Mouse (Mus musculus) MEL (cell line): ENCODE results near the gene Tex19.2. TPM values are rescaled to one million over a fixed set of nuclear protein-coding genes. Genes with fewer than 3 reads are reported as not detected.

ENCODE experiments used
- DNase-seq: peaks from one replicate; pipeline ENCODE4 v3.0.0; 2011; ENCODE audit warnings: low read depth, low spot score
- H3K27ac ChIP-seq: 2 replicates; pipeline ENCODE4 v1.5.1; 2012; ENCODE audit warnings: low read depth, mild to moderate bottlenecking, control low read depth, low read length, moderate library complexity; ENCODE audit not compliant: control insufficient read depth
- H3K27me3 ChIP-seq, 2 experiments: fragments of 150-350 bp in 1 of 2; sonication (generic) in 1 of 2; 2 replicates each; pipeline ENCODE4 v1.6.1; 2012; ENCODE audit warnings: low read length in 2 of 2, mild to moderate bottlenecking in 2 of 2, improper control_type of control experiment in 1 of 2, moderate library complexity in 1 of 2; ENCODE audit not compliant: insufficient read depth in 2 of 2, control insufficient read depth in 1 of 2
- H3K36me3 ChIP-seq, 2 experiments: 2 replicates each; pipeline ENCODE4 v1.6.1; 2012 to 2014; ENCODE audit warnings: low read length in 2 of 2, improper control_type of control experiment in 1 of 2, inconsistent platforms in 1 of 2, mild to moderate bottlenecking in 1 of 2; ENCODE audit not compliant: insufficient read depth in 2 of 2, control insufficient read depth in 1 of 2
- H3K4me1 ChIP-seq, 2 experiments: fragments of 150-350 bp in 1 of 2; sonication (generic) in 1 of 2; 2 replicates each; pipeline ENCODE4 v1.6.1; 2012; ENCODE audit warnings: low read length in 2 of 2, improper control_type of control experiment in 1 of 2, mild to moderate bottlenecking in 1 of 2; ENCODE audit not compliant: insufficient read depth in 2 of 2, control insufficient read depth in 1 of 2
- H3K4me3 ChIP-seq, 2 experiments: fragments of 150-350 bp in 1 of 2; sonication (generic) in 1 of 2; 2 replicates each; pipeline ENCODE4 v1.5.1; 2012; ENCODE audit warnings: low read depth in 2 of 2, low read length in 2 of 2, mild to moderate bottlenecking in 2 of 2, moderate library complexity in 2 of 2, control low read depth in 1 of 2, improper control_type of control experiment in 1 of 2; ENCODE audit not compliant: control insufficient read depth in 1 of 2, insufficient read depth in 1 of 2
- H3K79me2 ChIP-seq: 2 replicates; pipeline ENCODE4 v1.6.1; 2012; ENCODE audit warnings: mild to moderate bottlenecking, low read length, moderate library complexity; ENCODE audit not compliant: control insufficient read depth, poor library complexity, insufficient read depth
- H3K9ac ChIP-seq: 2 replicates; pipeline ENCODE4 v1.6.1; 2012; ENCODE audit warnings: low read depth, mild to moderate bottlenecking, control low read depth, low read length, moderate library complexity; ENCODE audit not compliant: control insufficient read depth, poor library complexity, severe bottlenecking
- H3K9me3 ChIP-seq: fragments of 150-350 bp; sonication (generic); replicated peaks from 2 replicates; pipeline ENCODE4 v1.6.1; 2012; ENCODE audit warnings: mild to moderate bottlenecking, low read length, improper control_type of control experiment, moderate library complexity; ENCODE audit not compliant: insufficient read depth
- BHLHE40 ChIP-seq: IDR thresholded peaks from 2 replicates; pipeline ENCODE4 v1.6.1; 2012; ENCODE audit warnings: low read depth, mild to moderate bottlenecking, inconsistent platforms, low read length, improper control_type of control experiment, borderline replicate concordance
- CHD1 ChIP-seq: IDR thresholded peaks from 2 replicates; pipeline ENCODE4 v1.6.1; 2012; ENCODE audit warnings: low read depth, mild to moderate bottlenecking, inconsistent platforms, low read length, improper control_type of control experiment
- EP300 ChIP-seq, 2 experiments: IDR thresholded peaks; 2 replicates each; pipeline ENCODE4 v1.6.1; 2011; ENCODE audit warnings: improper control_type of control experiment in 2 of 2, low read length in 2 of 2, low read depth in 1 of 2, mild to moderate bottlenecking in 1 of 2
- GATA1 ChIP-seq: IDR thresholded peaks from 2 replicates; pipeline ENCODE4 v1.6.1; 2011; ENCODE audit warnings: low read depth, low read length, improper control_type of control experiment
- HCFC1 ChIP-seq: IDR thresholded peaks from 2 replicates; pipeline ENCODE4 v1.6.1; 2012; ENCODE audit warnings: low read depth, mild to moderate bottlenecking, inconsistent platforms, low read length, improper control_type of control experiment, moderate library complexity
- JUND ChIP-seq: IDR thresholded peaks from 2 replicates; pipeline ENCODE4 v1.6.1; 2011; ENCODE audit warnings: low read depth, mild to moderate bottlenecking, improper control_type of control experiment, low read length
- MAFK ChIP-seq: IDR thresholded peaks from 2 replicates; pipeline ENCODE4 v1.6.1; 2011; ENCODE audit warnings: low read depth, mild to moderate bottlenecking, low read length, improper control_type of control experiment, borderline replicate concordance
- MAZ ChIP-seq: IDR thresholded peaks from 2 replicates; pipeline ENCODE4 v1.6.1; 2012; ENCODE audit warnings: low read depth, mild to moderate bottlenecking, inconsistent platforms, low read length, improper control_type of control experiment
- MXI1 ChIP-seq: IDR thresholded peaks from 2 replicates; pipeline ENCODE4 v1.6.1; 2011; ENCODE audit warnings: mild to moderate bottlenecking, low read depth, low read length, improper control_type of control experiment
- MYB ChIP-seq: IDR thresholded peaks from 2 replicates; pipeline ENCODE4 v1.6.1; 2011; ENCODE audit warnings: mild to moderate bottlenecking, low read depth, low read length, improper control_type of control experiment
- NELFE ChIP-seq: IDR thresholded peaks from 2 replicates; pipeline ENCODE4 v1.6.1; 2011; ENCODE audit warnings: low read depth, low read length, improper control_type of control experiment
- NRF1 ChIP-seq: IDR thresholded peaks from 2 replicates; pipeline ENCODE4 v1.6.1; 2014; ENCODE audit warnings: low read depth, mild to moderate bottlenecking, inconsistent platforms, low read length, improper control_type of control experiment, moderate library complexity; ENCODE audit not compliant: poor library complexity, insufficient read depth, severe bottlenecking
- POLR2A ChIP-seq, 2 experiments: IDR thresholded peaks; 2 replicates each; pipeline ENCODE4 v1.6.1; 2011 to 2012; ENCODE audit warnings: low read length in 2 of 2, mild to moderate bottlenecking in 2 of 2, control low read depth in 1 of 2, improper control_type of control experiment in 1 of 2, low read depth in 1 of 2, moderate library complexity in 1 of 2; ENCODE audit not compliant: control insufficient read depth in 1 of 2, insufficient read depth in 1 of 2, poor library complexity in 1 of 2
- SIN3A ChIP-seq: IDR thresholded peaks from 2 replicates; pipeline ENCODE4 v1.6.1; 2012; ENCODE audit warnings: low read length, improper control_type of control experiment, inconsistent platforms
- SMC3 ChIP-seq: IDR thresholded peaks from 2 replicates; pipeline ENCODE4 v1.6.1; 2011; ENCODE audit warnings: low read depth, low read length, improper control_type of control experiment
- TCF12 ChIP-seq: IDR thresholded peaks from 2 replicates; pipeline ENCODE4 v1.6.1; 2014; ENCODE audit warnings: low read depth, mild to moderate bottlenecking, inconsistent platforms, low read length, improper control_type of control experiment, moderate library complexity
- USF2 ChIP-seq, 2 experiments: IDR thresholded peaks; 2 replicates each; pipeline ENCODE4 v1.6.1; 2011 to 2012; ENCODE audit warnings: improper control_type of control experiment in 2 of 2, low read length in 2 of 2, borderline replicate concordance in 1 of 2, inconsistent platforms in 1 of 2, low read depth in 1 of 2, mild to moderate bottlenecking in 1 of 2; ENCODE audit not compliant: insufficient read depth in 1 of 2
- ZKSCAN1 ChIP-seq: IDR thresholded peaks from 2 replicates; pipeline ENCODE4 v1.6.1; 2012; ENCODE audit warnings: low read depth, mild to moderate bottlenecking, inconsistent platforms, low read length, improper control_type of control experiment, moderate library complexity
- ZMIZ1 ChIP-seq: IDR thresholded peaks from 2 replicates; pipeline ENCODE4 v1.6.1; 2012; ENCODE audit warnings: low read depth, mild to moderate bottlenecking, inconsistent platforms, low read length, improper control_type of control experiment, moderate library complexity
- ZNF384 ChIP-seq: IDR thresholded peaks from 2 replicates; pipeline ENCODE4 v1.6.1; 2012; ENCODE audit warnings: low read depth, mild to moderate bottlenecking, inconsistent platforms, low read length, improper control_type of control experiment
- polyA plus RNA-seq, 2 experiments: library from polyadenylated mRNA; stranded (reverse) in 1 of 2; unstranded in 1 of 2; fragments of >175 nt in 1 of 2; fragments of >200 nt in 1 of 2; gene quantifications; 2 replicates each; pipeline versions ENCODE4 v1.2.1 to v1.2.4; 2012; ENCODE audit warnings: low replicate concordance in 2 of 2, low read depth in 1 of 2; ENCODE audit not compliant: insufficient read length in 2 of 2, insufficient read depth in 1 of 2, missing spikeins in 1 of 2
- total RNA-seq: library from RNA; depleted of rRNA; stranded (reverse); fragments of 300-350 nt; gene quantifications from 2 replicates; pipeline ENCODE4 v1.2.3, GENCODE M21; 2012

Tex19.2 gene
- total and polyA plus RNA-seq, 3 experiments: 34.5 to 45.7 TPM; not detected in 1

DNA sequence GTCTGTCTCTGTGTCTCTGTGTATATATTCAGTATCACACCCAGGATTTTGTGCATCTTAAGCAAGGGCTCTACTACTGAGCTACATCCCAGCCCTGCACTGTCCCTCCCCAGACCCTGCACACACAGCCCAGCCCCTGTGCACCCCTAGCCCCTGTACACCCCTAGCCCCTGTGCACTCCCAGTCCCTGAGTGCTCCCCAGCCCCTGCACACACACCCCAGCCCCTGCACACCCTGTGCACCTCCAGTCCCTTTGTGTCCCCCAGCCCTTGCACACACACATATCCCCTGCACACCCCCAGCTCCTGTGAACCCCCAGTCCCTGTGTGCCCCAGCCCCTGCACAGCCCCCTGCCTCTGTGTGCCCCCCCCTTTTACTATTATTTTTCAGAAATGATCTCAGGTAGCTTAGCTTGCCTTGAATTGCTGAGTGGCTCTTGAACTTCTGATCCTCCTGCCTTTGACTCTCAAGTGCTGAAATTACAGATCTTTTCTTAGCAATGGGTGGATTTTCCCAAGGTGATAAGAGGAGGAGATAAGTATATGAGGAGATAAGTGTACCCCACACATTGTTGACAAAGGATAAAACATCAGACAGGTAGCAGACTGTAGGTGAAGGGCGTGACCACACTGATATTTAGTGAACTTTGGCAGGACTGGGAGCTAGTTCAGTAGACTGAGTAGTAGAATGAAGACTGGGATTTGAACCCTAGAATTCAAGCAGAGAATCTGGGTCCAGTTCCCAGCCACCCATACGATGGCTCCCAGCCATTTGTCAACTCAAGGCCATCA, 28.5 kb downstream of the Tex19.2 start:
- H3K36me3 ChIP-seq: no peaks in the 10 kb centered on the region
- peaks cover 0 to 1% of the 10 kb centered on the region in 2 experiments; a peak in 2 of 4 replicates for H3K27me3 ChIP-seq
- H3K9ac ChIP-seq: no peak overlapping the region
- no peak overlapping the region for H3K4me3 ChIP-seq
- no peak overlapping the region for H3K27ac ChIP-seq
- H3K79me2 ChIP-seq: no peaks in the 10 kb centered on the region
- H3K4me1 ChIP-seq: no peaks in the 10 kb centered on the region
- no peaks in the 10 kb centered on the region for H3K9me3 ChIP-seq
- no peak for DNase-seq
- TF ChIP-seq NRF1 (no peak), NELFE (no peak), ZMIZ1 (no peak), BHLHE40 (no peak), MAZ (no peak), ZNF384 (no peak), TCF12 (no peak), JUND (no peak), CHD1 (no peak), HCFC1 (no peak), USF2 (IDR thresholded peaks at IDR 0.05; ENCODE audit: borderline replicate concordance in 1 of 2, insufficient read depth in 1 of 2, low read depth in 1 of 2, low read length in 2 of 2) (no peak), SMC3 (no peak), MAFK (no peak), SIN3A (no peak), EP300 (IDR thresholded peaks at IDR 0.05; ENCODE audit: low read depth in 1 of 2, low read length in 2 of 2) (no peak)

DNA sequence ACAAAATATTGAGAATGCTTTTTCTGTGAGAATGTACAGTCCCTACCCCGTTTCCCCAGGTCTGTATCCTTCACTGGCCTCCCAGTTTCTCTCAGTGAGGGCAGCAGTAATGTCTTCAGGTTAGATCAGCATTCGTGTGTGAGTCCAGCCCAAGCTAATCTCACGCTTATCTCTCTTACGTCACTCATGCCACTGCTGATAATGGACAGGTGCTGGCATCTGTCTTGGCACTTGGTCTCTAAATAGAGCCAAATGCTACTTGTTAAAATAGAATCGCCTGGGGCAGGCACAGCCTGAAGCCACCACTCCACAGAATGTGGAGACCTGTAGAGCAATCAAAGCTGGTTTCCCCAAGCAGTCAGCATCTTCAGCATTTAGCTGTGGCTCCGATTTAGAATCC, 29.5 kb downstream of the Tex19.2 start:
- DNase-seq: no peak
- Histone ChIP-seq H3K4me3 (no peak overlapping the region), H3K27me3 (peaks cover 0 to 1% of the 10 kb centered on the region in 2 experiments; a peak in 1 of 4 replicates), H3K4me1 (no peaks in the 10 kb centered on the region), H3K27ac (no peak overlapping the region), H3K9ac (no peak overlapping the region), H3K79me2 (no peaks in the 10 kb centered on the region), H3K9me3 (no peaks in the 10 kb centered on the region), H3K36me3 (no peaks in the 10 kb centered on the region)
- TF ChIP-seq BHLHE40 (no peak), USF2 (IDR thresholded peaks at IDR 0.05; ENCODE audit: borderline replicate concordance in 1 of 2, insufficient read depth in 1 of 2, low read depth in 1 of 2, low read length in 2 of 2) (no peak), ZKSCAN1 (no peak), POLR2A (IDR thresholded peaks at IDR 0.05; ENCODE audit: control insufficient read depth in 1 of 2, insufficient read depth in 1 of 2, low read depth in 1 of 2, low read length in 2 of 2, poor library complexity in 1 of 2) (no peak), MAFK (no peak), MYB (no peak), MXI1 (no peak), GATA1 (no peak)
